Mouse (Mus musculus): ENCODE results near the gene Fibin. TPM values are rescaled to one million over a fixed set of nuclear protein-coding genes. Genes with fewer than 3 reads are reported as not detected.

Fibin gene
- 10.5 TPM for polyA plus RNA-seq (2014; fragmentation: Illumina TruSeq; extraction: RNeasy Lipid Tissue Mini Kit (QIAGEN cat#74804); ENCODE audit: low read depth, low replicate concordance)

DNA sequence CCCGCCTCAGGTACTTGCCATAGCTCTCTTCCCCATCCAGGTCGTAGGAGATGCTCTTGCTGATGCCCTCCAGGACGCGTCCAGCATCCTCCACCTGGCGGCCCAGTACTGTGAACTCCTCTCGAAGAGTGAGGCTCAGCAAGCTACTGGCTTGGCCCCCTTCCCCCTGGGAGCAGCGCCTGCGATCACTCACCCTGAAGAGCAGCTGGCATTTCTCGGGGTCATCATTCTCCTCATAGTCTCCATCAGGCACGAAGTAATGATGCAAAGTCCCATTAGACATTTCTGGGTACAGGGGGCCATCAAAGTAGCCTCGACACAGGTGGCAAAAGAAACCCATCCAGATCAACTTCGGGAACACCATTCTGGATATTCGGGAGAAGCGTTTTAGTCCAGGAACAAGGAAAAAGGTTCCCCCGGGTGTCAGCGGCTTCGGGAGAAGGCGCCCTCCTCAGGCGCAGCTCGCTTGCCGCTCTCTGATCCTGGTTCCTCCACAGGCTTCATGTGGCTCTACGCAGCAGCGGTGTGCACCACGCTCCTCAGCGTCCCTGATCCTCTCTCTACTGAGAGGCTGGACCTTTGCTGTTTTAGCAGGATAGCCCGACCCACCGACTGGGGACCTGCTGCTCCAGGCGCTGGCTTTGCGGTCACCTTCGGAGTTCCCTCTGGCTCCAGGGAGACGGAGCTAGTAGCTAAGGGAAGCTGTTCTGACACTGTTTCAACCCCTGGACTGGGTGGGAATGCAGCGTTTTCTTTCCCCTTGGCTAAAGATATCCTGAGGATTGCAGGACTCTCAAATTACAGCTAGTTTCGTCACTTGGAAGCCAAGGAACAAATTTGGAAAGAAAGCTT, at the start of gene Fibin:
Fibin (minus strand) TSS at position 752 of the 852 bp plus-strand sequence.

DNA sequence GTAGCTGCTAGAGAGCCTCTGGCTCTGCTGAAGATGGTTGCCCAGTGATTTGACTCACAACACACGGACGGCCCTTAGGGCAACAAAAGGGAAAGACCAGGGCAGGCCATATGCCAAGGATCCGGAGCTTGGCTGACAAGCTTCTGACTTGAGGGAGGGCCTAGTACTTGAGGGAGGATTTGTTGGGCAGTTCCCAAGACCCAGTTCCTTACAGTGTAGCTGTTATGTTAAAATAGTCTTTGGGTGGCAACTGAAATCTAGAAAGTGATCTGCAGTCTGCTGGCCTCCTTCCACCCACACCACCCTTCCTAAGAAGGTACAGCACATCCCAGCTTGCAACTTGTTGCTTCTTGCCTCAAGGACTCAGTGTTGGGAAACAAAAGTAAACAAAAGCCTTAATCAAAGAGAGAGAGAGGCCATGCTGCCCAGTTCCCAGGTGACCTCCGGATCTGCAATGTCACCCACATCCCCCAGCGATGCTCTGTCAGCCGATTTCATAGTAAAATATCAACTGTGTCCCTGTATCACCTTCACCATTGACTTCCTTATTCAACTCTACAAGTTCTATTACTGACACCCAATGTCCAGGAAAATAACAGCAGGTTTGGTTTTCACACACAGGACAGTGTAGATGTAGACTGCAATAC, 48.4 kb downstream of the Fibin start, which contains the start of gene Bbox1:
Bbox1 (minus strand) TSS at position 52 of the 647 bp plus-strand sequence.

Other genes with a start within 250 kb of the Fibin start
- 0.10 TPM for gene Bbox1, start 48.6 kb downstream of the Fibin start, polyA plus RNA-seq (2014; fragmentation: Illumina TruSeq; extraction: RNeasy Lipid Tissue Mini Kit (QIAGEN cat#74804); ENCODE audit: low read depth, low replicate concordance)
- not detected for gene Slc5a12, start 234.1 kb upstream of the Fibin start, polyA plus RNA-seq (2014; fragmentation: Illumina TruSeq; extraction: RNeasy Lipid Tissue Mini Kit (QIAGEN cat#74804); ENCODE audit: low read depth, low replicate concordance)

Measured in heart, adult 10 weeks (tissue).